ENCODE assay signal across 7 mouse cellular contexts in the genomic region with DNA sequence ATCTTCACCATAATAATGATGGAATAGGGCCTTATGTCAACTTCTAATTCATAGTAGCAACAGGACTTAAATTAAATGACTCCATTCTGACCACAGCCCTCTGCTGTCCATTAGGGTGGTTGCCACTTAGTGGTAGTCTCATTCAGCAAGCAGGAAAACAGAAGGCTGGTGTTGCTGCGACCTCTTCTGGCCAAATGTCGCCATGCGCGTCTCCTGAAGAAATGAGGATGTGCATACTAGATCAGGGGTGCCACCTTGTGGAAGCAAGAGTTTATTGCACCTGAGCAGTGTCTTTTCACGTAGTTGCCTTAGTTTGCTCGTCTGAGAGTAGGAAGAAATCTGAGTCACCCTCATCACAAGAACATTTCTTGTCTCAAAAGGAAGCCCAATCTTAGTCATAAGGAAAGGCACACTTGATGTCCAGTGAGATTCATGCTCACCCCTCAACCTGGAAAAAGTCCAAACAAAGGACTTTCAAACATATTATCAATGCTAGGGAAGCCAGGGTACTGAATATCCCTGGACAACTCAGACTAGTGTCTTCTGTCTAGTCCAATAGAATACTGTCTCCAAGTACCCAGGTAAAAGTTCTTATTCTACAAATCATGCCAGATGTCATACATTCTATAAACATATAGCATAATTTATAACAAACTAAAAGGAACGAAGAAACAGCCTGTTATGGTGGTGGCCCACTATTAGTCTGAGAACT.
DNase-seq lines count a peak whose midpoint lies in the region; ATAC-seq lines count a peak whose summit lies in the region.

No protein-coding gene starts in this region.

- no peaks in the 10 kb centered on the region for H3K4me1 ChIP-seq in embryonic facial prominence, embryonic 10.5 days
- H3K4me1 ChIP-seq in midbrain, embryonic 14.5 days (ENCODE audit: control insufficient read depth, insufficient read depth, low read length) = no peaks in the 10 kb centered on the region

- H3K9ac ChIP-seq in midbrain, embryonic 14.5 days (replicated peaks; ENCODE audit: low read length) = no peak overlapping the region

- DNase-seq in adrenal gland, postnatal 10 days = peak; percentile 94
- peak; percentile 90 for DNase-seq in embryonic facial prominence, embryonic 10.5 days (ENCODE audit: low spot score)
- peak; percentile 98 for DNase-seq in heart, adult 11 months
- peak; percentile 94 for DNase-seq in kidney, adult 11 months
- DNase-seq in left cerebral cortex, postnatal 4 days = peak; percentile 94
- DNase-seq in midbrain, embryonic 14.5 days = peak; percentile 93
- DNase-seq in spleen, adult 18-20 months = peak; percentile 73 to 83

- no peaks in the 10 kb centered on the region for H3K36me3 ChIP-seq in embryonic facial prominence, embryonic 10.5 days (replicated peaks)
- H3K36me3 ChIP-seq in midbrain, embryonic 14.5 days (ENCODE audit: control insufficient read depth, insufficient read depth, low read length) = no peaks in the 10 kb centered on the region

- no peak overlapping the region for H3K4me2 ChIP-seq in midbrain, embryonic 14.5 days (ENCODE audit: low read length)

- H3K27me3 ChIP-seq in embryonic facial prominence, embryonic 10.5 days (replicated peaks; ENCODE audit: low read depth, poor library complexity, severe bottlenecking) = no peaks in the 10 kb centered on the region
- H3K27me3 ChIP-seq in midbrain, embryonic 14.5 days (ENCODE audit: control insufficient read depth, insufficient read depth, low read length) = no peaks in the 10 kb centered on the region

- ATAC-seq in midbrain, embryonic 14.5 days (ENCODE audit: low FRiP score, low TSS enrichment) = peak; percentile 86

- H3K9me3 ChIP-seq in embryonic facial prominence, embryonic 10.5 days = no peaks in the 10 kb centered on the region
- H3K9me3 ChIP-seq in midbrain, embryonic 14.5 days (ENCODE audit: control insufficient read depth, low read length) = no peaks in the 10 kb centered on the region

- 15% methylated on average over 7 of the region's 7 CpGs for WGBS in embryonic facial prominence, embryonic 10.5 days
- 15% methylated on average over 7 of the region's 7 CpGs for WGBS in midbrain, embryonic 14.5 days

- H3K27ac ChIP-seq in embryonic facial prominence, embryonic 10.5 days (replicated peaks) = no peak overlapping the region
- no peak overlapping the region for H3K27ac ChIP-seq in midbrain, embryonic 14.5 days (replicated peaks; ENCODE audit: low read depth, low read length)

- intact Hi-C loops in left cerebral cortex, postnatal 4 days (cut with DNase I) = loop anchor here (5.0 kb wide), 1 partner anchor 96 kb away; no protein-coding TSS in a partner anchor

- H3K4me3 ChIP-seq in embryonic facial prominence, embryonic 10.5 days = no peak overlapping the region
- H3K4me3 ChIP-seq in midbrain, embryonic 14.5 days (replicated peaks; ENCODE audit: low read depth, low read length) = no peak overlapping the region
